Mouse (Mus musculus): ENCODE data around the gene Nfkb1.

Nfkb1 gene

DNA sequence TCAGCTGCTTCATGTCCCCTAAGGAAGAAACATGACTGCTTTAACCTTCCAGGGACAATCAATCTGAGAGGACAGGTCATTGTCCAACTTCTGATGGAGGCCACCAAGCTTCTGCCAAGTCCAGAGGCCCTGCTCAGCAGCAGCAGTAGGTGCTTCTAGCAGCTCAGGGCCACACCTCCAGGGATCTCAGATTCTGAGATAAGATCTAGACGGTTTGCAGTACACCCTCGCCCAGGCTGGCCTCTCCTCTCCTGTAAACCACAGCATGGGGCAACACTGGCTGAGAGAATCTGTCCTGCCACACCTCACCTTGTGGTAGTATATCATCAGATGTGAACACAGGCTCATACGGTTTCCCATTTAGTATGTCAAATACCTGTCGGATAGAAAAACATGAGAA lies 100.9 kb downstream of the Nfkb1 start:
- no peak for DNase-seq (ENCODE audit: low read depth, low spot score)

DNA sequence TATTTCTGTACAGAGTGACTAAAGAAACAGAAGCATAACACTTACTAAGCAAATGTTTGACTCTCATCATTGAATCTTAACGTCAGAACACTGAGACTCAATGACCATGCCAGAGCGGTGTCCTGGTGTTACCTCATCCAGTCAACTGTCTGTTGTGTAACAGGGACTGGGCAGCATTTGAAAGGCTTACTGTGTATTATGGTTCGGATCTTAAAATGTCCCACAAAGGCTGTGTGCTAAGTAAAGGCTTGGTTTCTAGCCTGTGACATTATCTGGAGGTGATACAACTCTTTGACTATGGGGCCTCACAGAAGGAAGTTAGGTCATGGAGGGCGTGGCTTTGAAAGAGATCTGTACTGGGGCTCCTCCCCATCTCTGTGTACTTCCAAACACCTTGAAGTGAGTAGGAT lies 104.9 kb downstream of the Nfkb1 start:
- DNase-seq (ENCODE audit: low read depth, low spot score): no peak

DNA sequence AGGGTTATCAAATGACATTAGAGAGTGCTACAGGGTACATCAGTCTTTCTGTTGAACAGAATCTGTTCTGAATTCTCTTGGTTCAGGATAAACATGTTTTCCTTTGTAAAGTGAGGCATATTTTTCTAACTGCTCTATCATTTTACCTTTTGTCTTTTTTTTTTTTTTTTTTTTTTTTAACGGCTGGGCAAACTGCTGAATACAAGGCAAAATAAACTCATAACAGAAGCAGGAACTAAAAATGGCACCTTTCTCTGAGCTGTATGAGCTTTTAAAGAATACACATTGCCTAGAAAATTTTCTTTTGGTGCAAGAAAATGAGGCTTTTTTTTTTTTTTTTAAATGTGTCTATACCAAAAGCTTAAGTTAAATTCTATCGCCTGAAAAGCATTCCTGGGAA lies 105.3 kb downstream of the Nfkb1 start:
- DNase-seq (ENCODE audit: low read depth, low spot score): no peak

DNA sequence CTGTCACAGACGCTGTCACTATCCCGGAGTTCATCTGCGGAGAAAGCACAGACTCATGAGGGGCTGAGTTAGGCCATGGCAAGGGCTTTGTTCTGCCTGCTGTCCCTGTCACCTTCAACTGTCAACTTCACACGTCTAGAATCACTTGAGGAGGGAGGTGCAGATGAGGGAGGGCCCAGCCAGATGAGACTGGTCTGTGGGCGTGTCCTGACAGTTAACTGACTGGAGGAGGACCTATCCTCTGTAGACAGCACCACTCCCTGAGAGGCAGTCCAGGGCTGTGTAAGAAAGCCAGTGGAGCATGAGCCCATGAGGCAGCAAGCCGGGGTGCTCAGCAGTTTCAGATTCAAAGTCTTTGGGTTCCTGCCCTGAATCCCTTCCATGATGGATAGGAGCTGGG lies 105.9 kb downstream of the Nfkb1 start:
- DNase-seq (ENCODE audit: low read depth, low spot score): no peak

DNA sequence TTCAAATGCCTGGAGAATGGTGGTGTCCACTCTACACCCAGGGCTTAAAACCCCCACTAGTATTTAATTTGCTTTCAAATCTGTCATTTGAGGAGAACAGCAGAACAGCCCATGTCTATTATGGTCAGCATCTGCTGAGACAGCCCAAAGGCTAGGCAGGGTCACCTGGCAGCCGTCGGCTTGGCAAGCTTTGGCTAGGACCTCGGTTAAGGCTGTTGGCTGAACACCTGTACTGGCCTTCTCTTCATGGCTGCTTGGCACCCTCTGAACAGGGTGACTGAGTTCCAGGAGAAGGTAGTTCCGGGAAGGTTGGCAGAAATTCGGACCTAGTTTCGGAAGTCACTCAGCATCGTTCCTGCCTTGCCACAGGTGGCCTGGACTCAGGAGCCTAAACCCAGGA lies 109.1 kb downstream of the Nfkb1 start:
- no peak for DNase-seq (ENCODE audit: low read depth, low spot score)

DNA sequence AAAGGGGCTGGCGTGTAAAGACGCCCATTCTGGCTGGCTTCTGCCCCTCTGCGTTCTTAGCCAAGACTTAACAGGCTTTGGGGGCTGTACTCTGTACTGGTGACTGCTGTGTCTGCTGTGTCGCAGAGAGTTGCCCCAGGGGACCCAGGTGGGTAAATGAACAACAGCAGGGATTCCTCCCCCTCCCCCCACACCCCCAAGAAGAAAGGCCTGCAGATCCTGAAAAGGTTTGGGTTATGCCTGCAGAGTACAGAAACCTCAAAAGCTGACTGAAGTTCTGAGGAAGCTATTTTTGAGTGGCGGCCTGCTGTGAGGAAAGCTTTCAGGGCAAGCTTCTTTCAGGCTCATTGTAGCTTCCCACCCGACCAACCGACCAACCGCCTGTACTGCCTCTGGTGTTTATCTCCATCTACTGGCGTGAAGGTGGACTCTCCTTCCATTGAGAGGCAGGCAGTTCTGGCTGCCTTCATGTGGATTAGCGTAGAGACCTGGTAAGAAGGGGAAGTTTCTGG lies 109.7 kb downstream of the Nfkb1 start:
- DNase-seq (ENCODE audit: low read depth, low spot score): no peak

DNA sequence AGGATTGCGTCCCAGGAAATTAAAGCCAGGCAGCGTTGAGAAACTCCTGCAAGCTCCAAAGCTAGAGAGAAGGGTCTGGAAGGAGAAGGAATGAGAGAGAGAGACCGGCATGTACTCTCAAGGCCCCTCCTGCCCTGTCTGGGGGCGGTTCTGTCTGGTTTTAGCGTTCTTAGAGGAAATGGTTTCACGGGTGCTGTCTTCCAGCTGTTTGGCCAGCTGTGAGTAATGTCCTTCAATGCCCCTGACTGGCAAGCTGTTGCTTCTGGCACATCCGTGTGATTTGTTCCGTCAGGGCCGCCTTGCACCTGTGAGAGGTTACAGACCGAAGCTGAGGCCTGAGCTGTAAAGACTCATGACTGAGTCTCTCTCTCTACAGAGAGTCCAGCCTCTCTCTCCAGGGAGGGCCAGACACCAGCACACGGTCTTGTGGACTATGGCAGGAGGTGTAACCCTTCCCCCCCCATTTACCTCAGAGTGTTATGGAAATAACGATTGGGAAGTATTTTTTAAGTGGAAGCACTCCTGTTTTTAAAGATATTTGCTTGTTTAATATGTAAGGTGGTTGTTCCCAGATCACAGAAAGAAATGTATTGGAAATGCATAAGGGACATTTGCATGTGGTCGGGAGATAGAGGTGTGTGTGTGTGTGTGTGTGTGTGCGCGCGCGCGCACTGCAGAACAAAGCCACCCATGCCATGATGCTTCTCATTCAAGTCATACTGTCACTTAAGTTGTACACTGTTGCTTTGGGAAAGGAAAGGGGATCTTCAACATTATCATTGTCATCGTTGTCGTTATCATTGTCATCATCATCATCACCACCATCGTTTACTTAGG lies 110.7 kb downstream of the Nfkb1 start:
- DNase-seq (ENCODE audit: low read depth, low spot score): no peak

DNA sequence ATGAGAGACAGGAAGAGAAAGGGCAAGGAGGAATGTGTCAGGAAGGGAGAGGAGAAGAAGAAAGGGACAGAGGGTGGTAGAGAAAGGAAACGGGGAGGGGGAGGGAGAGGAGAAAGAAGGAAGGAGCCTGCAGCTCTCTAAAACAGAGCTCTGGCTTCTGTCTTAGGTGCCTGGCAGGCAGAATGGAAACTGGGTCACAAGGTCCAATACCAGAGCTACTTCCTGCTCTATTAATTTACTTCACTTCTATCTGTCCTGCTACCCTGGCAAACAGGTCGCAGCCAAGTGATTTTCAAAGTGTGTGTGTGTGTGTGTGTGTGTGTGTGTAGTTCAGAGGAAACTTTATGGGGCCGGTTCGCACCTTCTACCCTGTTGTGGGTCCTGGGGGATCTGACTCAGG lies 112.2 kb downstream of the Nfkb1 start:
- DNase-seq (ENCODE audit: low read depth, low spot score): no peak

DNA sequence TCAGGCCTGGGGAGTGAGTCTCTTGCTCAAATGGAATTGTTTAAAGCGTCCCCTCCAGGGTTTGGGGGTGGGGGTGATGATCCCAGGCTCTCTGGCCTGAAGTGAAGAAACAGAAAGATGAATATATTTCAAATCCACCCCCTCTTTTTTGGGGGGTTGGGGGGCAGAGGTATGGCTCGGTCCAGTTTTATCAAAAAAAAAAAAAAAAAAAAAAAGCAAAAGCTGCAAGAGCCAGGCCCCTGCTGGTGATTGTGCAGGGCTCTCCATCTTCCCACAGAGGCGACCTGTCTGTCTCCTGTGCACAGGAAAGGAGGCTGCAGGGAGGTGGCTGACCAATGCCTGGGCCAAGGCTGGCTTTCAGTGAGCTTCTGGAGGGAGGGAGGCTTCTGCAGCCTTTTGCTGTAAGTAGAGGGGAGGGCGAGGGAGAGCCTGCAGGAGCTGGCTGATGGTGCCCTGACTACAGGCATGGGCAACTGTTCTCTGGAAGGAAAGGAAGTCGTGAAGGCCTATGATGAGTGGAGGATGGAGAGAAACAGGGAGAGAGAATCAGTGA lies 112.7 kb downstream of the Nfkb1 start:
- no peak for DNase-seq (ENCODE audit: low read depth, low spot score)

DNA sequence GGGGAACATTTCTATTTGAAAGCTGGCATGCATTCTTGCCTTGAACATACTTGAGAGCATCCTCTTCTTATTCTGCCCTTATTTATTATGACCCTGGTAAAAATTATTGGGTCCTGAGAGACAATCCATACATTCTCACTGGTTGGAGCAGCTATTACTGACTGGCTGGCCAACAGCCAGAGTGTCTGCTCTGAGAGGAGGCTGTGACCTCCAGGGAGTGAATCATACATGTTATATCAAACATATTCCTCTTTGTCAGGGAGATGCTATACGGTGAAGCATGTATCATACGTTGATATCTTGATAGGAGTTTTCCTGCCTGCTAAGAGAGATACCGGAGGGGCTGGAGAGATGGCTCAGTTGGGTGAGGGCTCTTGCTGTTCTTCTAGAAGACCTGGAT lies 116.2 kb downstream of the Nfkb1 start:
- DNase-seq (ENCODE audit: low read depth, low spot score): no peak

DNA sequence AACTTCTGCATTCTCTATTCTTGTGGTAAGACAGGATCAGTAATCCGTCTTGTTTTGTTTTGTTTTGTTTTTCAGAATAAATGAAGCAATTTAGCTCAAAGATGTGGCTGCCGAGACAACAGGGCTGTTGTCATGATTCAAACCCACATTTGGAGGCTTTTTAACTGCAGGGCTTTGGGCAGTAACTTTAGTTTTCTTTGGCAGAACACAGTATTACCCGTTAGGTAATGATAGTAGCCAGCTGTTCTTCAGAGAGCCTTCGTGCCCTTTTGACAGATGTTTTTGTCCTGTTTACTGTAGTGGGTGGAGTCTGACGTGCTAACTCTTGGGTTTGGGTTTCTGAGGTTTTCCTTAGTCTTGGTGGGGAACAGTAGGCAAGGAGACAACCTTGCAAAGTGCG lies 118.3 kb downstream of the Nfkb1 start:
- DNase-seq (ENCODE audit: low read depth, low spot score): no peak

DNA sequence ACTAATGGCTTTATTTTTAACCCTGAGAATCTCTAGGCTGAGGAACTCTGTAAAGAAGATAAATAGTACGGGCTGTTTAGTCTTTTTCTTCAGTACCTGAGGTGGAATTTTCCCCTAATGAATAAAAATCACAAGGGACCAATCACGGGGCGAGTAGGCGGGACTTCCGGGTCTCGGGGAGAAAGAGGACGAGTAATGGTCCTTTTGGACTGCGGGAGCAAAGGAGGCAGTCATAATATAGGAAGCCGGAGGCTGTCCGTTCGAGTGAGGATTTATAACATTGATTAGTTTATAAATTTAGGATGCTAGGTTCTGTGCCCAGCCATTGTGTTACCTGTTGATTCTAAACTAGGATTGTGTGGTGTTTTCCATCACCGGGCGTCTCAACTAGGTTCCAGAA lies 119.8 kb downstream of the Nfkb1 start:
- no peak for DNase-seq (ENCODE audit: low read depth, low spot score)

DNA sequence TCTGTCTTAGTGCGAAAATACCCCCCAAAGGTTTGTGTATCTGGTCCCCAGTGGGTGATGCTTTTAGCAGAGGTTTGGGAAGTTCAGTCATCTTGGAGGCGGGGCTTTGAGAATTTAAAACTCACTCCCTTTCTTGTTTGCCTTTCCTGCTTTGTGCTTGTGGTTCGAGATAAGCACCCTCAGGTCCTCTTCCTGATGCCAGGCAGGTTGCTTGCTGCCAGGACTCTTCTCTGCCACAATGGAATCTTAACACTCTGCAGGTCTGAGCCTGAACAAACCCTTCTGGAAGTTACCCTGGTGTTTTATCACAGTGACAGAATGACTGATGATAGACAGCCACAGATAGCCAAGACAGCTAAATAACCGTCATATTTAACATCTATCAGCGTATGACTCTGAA lies 122.7 kb downstream of the Nfkb1 start:
- DNase-seq (ENCODE audit: low read depth, low spot score): no peak

DNA sequence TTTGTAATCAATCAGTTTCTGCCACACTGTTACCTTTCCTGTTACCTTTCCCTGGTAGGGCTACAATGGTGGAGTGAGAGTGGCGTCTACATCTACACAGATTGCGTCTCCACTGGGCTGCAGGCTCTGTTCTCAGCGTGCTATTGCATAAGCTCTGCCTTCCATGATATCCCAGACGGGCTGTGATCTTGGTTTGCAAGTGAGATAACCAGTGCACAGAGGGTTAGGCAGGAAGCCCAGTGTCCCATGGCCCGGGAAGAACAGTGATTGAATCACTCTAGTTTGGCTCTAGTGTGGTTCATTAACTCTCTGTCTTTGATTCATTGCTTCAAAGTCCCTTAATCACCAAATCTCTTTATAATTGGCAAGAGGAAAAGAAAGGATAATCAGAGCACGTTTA lies 123.5 kb downstream of the Nfkb1 start:
- DNase-seq (ENCODE audit: low read depth, low spot score): no peak

DNA sequence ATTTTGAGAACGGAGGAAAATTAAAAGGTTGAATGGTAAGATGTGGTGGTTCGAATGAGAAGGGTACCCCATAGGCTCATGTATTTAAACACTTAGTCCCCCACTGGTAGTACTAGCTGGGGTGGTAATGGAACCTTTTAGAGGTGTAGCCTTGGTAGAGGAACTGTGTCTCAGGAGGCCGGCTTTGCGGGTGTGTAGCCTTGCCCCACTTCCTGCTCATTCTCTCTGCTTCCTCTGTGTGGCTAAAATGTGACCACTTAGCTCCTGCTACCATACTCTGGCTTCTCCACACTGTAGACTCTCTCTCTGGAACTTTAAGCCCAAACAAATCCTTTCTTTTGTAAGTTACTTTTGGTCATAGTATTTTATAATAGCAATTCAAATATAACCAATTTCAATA lies 126.0 kb downstream of the Nfkb1 start:
- DNase-seq (ENCODE audit: low read depth, low spot score): no peak

DNA sequence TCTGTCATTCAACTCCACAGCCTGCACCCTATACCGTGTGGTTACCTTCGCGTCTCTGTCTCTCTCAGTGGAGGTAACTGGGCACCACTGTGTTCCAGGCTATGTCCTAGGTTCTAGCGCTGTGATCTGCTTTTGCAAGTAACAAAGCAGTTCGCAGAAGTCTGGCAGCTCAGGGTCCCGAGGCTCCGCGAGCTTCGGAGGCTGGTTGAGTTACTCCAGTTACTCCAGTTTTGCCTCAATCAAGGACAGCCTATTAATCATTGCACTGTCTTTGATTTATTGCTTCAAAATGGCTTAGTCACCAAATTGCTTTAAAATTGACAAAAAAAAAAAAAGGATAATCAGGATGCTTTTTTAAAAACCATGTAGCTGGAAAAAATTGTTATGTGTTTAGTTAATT lies 126.6 kb downstream of the Nfkb1 start:
- DNase-seq (ENCODE audit: low read depth, low spot score): no peak

DNA sequence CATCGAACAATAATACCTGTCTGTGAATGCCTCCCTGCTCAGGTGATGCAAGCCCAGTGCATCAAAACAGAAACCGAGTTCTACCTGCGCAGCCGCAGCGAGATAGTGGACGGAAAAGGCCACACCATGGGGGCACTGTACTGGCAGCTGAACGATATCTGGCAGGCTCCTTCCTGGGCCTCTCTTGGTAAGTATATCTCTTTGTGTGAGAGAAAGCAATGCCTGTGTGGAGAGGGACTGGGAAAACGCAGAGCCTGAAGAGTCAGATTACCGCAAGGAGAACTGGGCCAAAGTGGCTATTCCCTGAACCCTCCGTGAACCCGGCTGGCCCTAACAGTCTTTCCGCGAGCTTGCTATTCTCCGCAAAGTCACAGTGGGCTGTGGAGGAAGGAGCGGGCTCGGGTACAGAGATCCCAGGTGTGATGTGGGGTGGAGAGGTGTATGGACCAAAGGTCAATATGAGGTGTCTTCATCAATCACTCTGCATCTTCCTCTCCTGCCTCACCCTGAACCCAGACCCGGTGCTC lies 128.1 kb downstream of the Nfkb1 start:
- no peak for DNase-seq (ENCODE audit: low read depth, low spot score)

DNA sequence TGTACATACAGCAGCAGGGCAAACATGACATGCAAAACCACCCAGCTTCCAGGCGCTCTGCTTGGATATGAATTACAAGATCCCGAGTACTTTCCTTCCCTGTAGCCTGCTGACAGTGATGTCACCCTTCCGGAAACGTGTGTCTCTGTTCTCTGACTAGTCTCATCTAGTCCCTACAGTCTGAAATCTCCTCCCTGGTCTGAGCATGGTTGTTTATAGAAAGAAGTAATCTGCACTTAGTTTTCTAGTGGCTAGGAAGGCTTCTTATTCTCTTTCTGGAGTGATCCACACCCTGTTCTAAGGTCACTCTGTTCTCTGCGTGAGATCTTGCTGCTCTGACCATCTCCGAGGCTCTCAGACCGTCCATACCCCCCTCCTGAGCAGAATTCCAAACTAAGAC lies 129.3 kb downstream of the Nfkb1 start:
- DNase-seq (ENCODE audit: low read depth, low spot score): no peak

DNA sequence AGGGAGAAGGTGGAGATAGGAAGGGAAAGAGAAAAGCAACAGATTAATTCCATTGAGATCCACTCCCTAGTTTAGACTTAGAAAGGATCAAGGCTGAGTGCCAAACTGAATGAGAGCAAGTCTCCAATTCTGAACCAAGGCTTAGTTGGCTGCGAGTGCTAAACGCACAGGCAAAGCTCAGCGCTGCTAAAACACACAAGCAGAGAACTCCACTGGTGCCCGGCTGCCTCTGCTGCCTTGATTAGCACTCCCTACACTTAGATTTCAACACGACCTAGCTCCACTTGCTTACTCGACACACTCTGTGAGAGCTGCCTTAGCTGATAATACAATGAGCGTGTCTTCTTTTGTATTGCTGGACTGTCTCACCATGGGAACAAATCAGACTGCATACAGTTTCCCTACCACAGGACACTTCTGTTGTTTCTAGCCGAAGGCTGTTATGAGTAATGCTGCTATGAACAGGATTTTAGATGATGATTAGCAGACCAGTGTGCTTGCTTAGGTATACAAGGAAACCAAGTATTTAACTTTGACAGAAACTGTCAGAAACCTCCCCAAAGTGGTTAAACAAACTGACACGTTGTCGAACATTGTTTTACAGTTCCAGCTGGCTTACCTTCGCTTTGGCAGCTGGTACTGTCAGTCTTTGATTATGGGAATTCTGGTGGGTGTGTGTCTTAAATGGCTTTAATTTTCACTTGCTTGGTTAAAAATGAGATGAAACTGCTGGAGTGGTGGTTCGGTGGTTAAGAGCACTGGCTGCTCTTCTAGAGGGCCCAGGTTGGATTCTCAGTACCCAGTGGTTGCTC lies 134.3 kb downstream of the Nfkb1 start:
- peak; percentile 11 for DNase-seq (ENCODE audit: low read depth, low spot score)

DNA sequence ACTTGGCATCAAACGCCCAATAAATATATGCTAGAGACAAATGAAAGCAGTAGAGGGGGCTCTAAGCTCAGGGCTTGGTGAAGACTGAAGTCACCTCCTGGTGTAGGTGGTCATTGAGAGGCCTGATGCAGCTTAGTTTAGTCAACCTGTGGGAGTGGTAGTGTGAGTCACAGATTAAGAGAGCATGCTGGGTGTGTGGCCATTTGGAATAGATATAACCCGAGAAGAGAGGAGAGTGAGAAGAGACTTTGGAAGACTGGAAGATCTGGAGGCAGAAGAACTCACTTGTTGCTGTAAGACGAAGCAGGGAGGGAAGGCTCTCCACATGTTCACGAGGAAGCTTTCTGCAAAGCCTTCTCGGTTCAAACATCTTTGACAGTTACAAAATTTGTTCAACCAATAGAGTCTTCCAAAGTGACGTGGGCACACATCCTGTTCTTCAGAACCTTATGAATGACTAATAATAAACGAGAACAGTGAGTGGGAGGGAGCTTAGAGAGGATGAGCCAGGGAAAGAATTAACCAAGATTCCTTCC lies 135.2 kb downstream of the Nfkb1 start:
- DNase-seq (ENCODE audit: low read depth, low spot score): peak; percentile 64

DNA sequence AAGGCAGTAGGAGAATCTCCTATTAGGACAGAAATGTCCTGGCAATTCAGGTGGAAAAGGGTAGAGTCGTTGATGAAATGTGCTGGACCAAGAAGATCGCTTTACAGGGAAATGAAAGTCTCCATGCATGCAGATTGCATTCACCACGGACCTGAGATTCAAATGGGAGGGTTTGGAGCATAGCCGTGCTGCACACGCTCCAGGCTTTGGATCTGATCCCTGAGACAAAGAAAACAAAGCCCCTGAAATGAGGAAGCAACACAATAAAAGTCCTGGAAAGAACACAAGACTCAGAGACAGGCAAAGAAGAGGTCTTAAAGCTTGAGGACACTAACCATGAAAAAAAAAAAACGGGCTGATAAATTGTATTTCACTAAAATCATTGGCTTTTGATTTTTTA lies 136.2 kb downstream of the Nfkb1 start:
- no peak for DNase-seq (ENCODE audit: low read depth, low spot score)

DNA sequence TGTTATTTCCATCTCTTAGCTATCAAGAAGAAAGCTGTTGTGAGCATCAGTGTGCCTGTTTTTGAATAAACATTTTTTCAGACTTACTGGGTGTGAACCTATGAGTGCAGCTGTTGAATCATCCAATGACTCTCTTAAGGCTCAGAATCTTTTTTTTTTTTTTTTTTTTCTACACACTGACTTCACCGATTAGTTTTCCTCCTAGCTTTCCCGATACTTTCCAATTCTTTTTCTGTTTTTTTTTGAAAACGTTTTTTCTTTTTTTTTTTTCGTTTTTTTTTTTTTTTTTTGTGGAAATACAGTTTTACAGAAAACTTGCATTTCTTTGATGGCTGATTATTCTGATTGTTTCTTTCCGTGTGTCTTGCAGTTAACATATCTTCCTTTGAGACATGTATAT lies 138.5 kb downstream of the Nfkb1 start:
- DNase-seq (ENCODE audit: low read depth, low spot score): no peak
